Mouse (Mus musculus) CH12.LX (cell line): ENCODE measurements around the gene Tcea3.

Source experiments
- CTCF ChIP-seq, 2 experiments: IDR thresholded peaks in 1 of 2; conservative IDR thresholded peaks in 1 of 2; 2 replicates each; pipeline ENCODE4 v1.5.1; 2011 to 2012; ENCODE audit warnings: low read depth in 2 of 2, low read length in 2 of 2, improper control_type of control experiment in 1 of 2, inconsistent platforms in 1 of 2, mild to moderate bottlenecking in 1 of 2, moderate library complexity in 1 of 2
- EP300 ChIP-seq: IDR thresholded peaks from 2 replicates; pipeline ENCODE4 v1.6.1; 2011; ENCODE audit warnings: low read length, improper control_type of control experiment
- GABPA ChIP-seq: IDR thresholded peaks from 2 replicates; pipeline ENCODE4 v1.6.1; 2012; ENCODE audit warnings: low read depth, low read length, improper control_type of control experiment, inconsistent platforms; ENCODE audit not compliant: insufficient replicate concordance
- HCFC1 ChIP-seq: IDR thresholded peaks from 2 replicates; pipeline ENCODE4 v1.6.1; 2012; ENCODE audit warnings: low read depth, mild to moderate bottlenecking, inconsistent platforms, low read length, improper control_type of control experiment
- JUND ChIP-seq: conservative IDR thresholded peaks from 2 replicates; pipeline ENCODE4 v1.6.1; 2011; ENCODE audit warnings: low read depth, low read length, improper control_type of control experiment
- KAT2A ChIP-seq: IDR thresholded peaks from 2 replicates; pipeline ENCODE4 v1.6.1; 2012; ENCODE audit warnings: low read length, improper control_type of control experiment, inconsistent platforms; ENCODE audit not compliant: insufficient replicate concordance
- NELFE ChIP-seq: IDR thresholded peaks from 2 replicates; pipeline ENCODE4 v1.6.1; 2011; ENCODE audit warnings: low read depth, low read length, improper control_type of control experiment
- NRF1 ChIP-seq: IDR thresholded peaks from 2 replicates; pipeline ENCODE4 v1.6.1; 2014; ENCODE audit warnings: low read depth, mild to moderate bottlenecking, inconsistent platforms, low read length, improper control_type of control experiment, moderate library complexity
- POLR2A ChIP-seq: IDR thresholded peaks from 2 replicates; pipeline ENCODE4 v1.6.1; 2011; ENCODE audit warnings: low read depth, mild to moderate bottlenecking, improper control_type of control experiment, low read length
- SIN3A ChIP-seq: IDR thresholded peaks from 2 replicates; pipeline ENCODE4 v1.6.1; 2012; ENCODE audit warnings: low read length, improper control_type of control experiment, inconsistent platforms
- TBP ChIP-seq: conservative IDR thresholded peaks from 2 replicates; pipeline ENCODE4 v1.6.1; 2011; ENCODE audit warnings: low read depth, low read length, improper control_type of control experiment

DNA sequence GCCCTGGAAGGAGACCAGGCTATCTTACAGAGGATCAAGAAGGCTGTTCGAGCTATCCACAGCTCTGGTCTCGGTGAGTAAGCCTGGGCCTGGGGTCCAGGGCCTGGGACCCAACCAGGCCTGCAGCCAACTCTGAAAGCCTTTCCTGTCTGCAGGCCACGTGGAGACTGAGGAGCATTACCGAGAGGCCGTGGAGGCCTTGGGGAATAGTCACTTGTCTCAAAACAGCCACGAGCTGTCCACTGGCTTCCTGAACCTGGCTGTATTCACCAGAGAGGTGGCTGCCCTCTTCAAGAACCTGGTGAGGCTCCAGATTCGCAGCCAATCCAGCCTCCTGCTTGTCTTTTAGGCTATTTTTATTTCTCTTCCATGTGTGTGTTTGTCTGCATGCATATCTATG lies 20.1 kb upstream of the Tcea3 start:
- no peak for TF ChIP-seq TBP
- TF ChIP-seq KAT2A = no peak
- TF ChIP-seq POLR2A = no peak
- no peak for TF ChIP-seq JUND
- no peak for TF ChIP-seq NRF1
- no peak for TF ChIP-seq SIN3A
- no peak for TF ChIP-seq CTCF (conservative IDR thresholded peaks at IDR 0.05 in 1 of 2, IDR thresholded peaks at IDR 0.05 in 1 of 2; ENCODE audit: low read depth in 2 of 2, low read length in 2 of 2)
- no peak for TF ChIP-seq NELFE
- TF ChIP-seq HCFC1 = no peak
- TF ChIP-seq EP300 = no peak
- TF ChIP-seq GABPA = no peak
